ENCODE assay signal across 10 mouse cellular contexts in genomic region chr10:88591042-88591441, GRCm38 (mm10). TPM values are rescaled to one million over a fixed set of nuclear protein-coding genes. Genes with fewer than 3 reads are reported as not detected.
DNase-seq lines count a peak whose midpoint lies in the region; ATAC-seq lines count a peak whose summit lies in the region.
"Had no signal": no experiment of that assay in that cellular context is flagged by ENCODE, and none has a peak within 500 bp of the region (broad histone marks: within the 10 kb centered on the region; RNA-seq: fewer than 3 reads in every experiment).

No protein-coding gene starts in this region.

- WGBS in heart, embryonic 11.5 days (ENCODE audit: insufficient replicate concordance) = 67% methylated on average over 12 of the region's 12 CpGs
- WGBS in liver, embryonic 11.5 days = 75% methylated on average over 12 of the region's 12 CpGs

- peak; percentile 57 for DNase-seq in heart, adult 18-20 months
- peak; percentile 56 for DNase-seq in adipocyte (ENCODE audit: low spot score)
- DNase-seq in cerebellum, postnatal 25 days = peak; percentile 61 to 69
- peak; percentile 42 to 81 for DNase-seq in layer of hippocampus, postnatal 14 days (ENCODE audit: low spot score in 2 of 2)
- no peak for DNase-seq in kidney, adult 18-20 months
- no peak for DNase-seq in urinary bladder, adult 2 months (ENCODE audit: low spot score)
- no peak for DNase-seq in liver, embryonic 11.5 days (ENCODE audit: low spot score)

- H3K4me2 ChIP-seq in heart, embryonic 11.5 days = no peak overlapping the region
- no peak overlapping the region for H3K4me2 ChIP-seq in liver, embryonic 11.5 days
- H3K4me2 ChIP-seq: midbrain, embryonic 12.5 days had no signal

- no peak overlapping the region for H3K9ac ChIP-seq in heart, embryonic 11.5 days (ENCODE audit: low read depth, low read length)
- no peak overlapping the region for H3K9ac ChIP-seq in liver, embryonic 11.5 days (ENCODE audit: low read depth, low read length)
- H3K9ac ChIP-seq: midbrain, embryonic 12.5 days had no signal

- no peak for ATAC-seq in heart, embryonic 11.5 days (replicated peaks; ENCODE audit: insufficient number of reproducible peaks, low FRiP score, low TSS enrichment)
- no peak for ATAC-seq in liver, embryonic 11.5 days (replicated peaks; ENCODE audit: low FRiP score)

- H3K27me3 ChIP-seq in heart, embryonic 11.5 days (ENCODE audit: control insufficient read depth, insufficient read depth, low read length) = no peaks in the 10 kb centered on the region
- no peaks in the 10 kb centered on the region for H3K27me3 ChIP-seq in liver, embryonic 11.5 days (replicated peaks; ENCODE audit: control insufficient read depth, insufficient read depth, low read length)
- H3K27me3 ChIP-seq: midbrain, embryonic 12.5 days had no signal

- no peaks in the 10 kb centered on the region for H3K9me3 ChIP-seq in heart, embryonic 11.5 days (replicated peaks; ENCODE audit: control insufficient read depth, low read length)
- no peaks in the 10 kb centered on the region for H3K9me3 ChIP-seq in liver, embryonic 11.5 days (ENCODE audit: control insufficient read depth, low read length)
- H3K9me3 ChIP-seq: midbrain, embryonic 12.5 days had no signal

- no peak overlapping the region for H3K27ac ChIP-seq in heart, embryonic 11.5 days (ENCODE audit: low read depth, low read length)
- no peak overlapping the region for H3K27ac ChIP-seq in liver, embryonic 11.5 days (ENCODE audit: low read depth, low read length)
- H3K27ac ChIP-seq: kidney, postnatal 0 days; midbrain, embryonic 12.5 days had no signal

- H3K4me1 ChIP-seq in heart, embryonic 11.5 days (ENCODE audit: control insufficient read depth, insufficient read depth, low read length) = no peaks in the 10 kb centered on the region
- H3K4me1 ChIP-seq in liver, embryonic 11.5 days (replicated peaks; ENCODE audit: control insufficient read depth, insufficient read depth, low read length) = no peaks in the 10 kb centered on the region
- H3K4me1 ChIP-seq: midbrain, embryonic 12.5 days had no signal

- H3K4me3 ChIP-seq in heart, embryonic 11.5 days (ENCODE audit: low read depth, low read length) = no peak overlapping the region
- no peak overlapping the region for H3K4me3 ChIP-seq in liver, embryonic 11.5 days (ENCODE audit: low read depth, low read length)
- H3K4me3 ChIP-seq: midbrain, embryonic 12.5 days had no signal

- no peaks in the 10 kb centered on the region for H3K36me3 ChIP-seq in heart, embryonic 11.5 days (ENCODE audit: control insufficient read depth, insufficient read depth, low read length)
- no peaks in the 10 kb centered on the region for H3K36me3 ChIP-seq in liver, embryonic 11.5 days (ENCODE audit: control insufficient read depth, insufficient read depth, low read length)
- H3K36me3 ChIP-seq: midbrain, embryonic 12.5 days had no signal

RNA-seq across cellular contexts. Expression of gene Mybpc1, which starts 13.9 kb away (rescaled TPM):
- under 1 TPM; 0.37 to 0.75 TPM for total RNA-seq in heart, adult 18-20 months (2021)
- 6.6 and 9.3 TPM in 2 replicates for polyA plus RNA-seq in heart, embryonic 11.5 days (2014; fragmentation: Nextera tagmentation; extraction: Ambion mirVana)
- 1 to 10 TPM; 1.4 to 2.1 TPM for total RNA-seq in layer of hippocampus, postnatal 14 days (2021)
- polyA plus RNA-seq in urinary bladder, adult 2 months (2012; rRNA removed) = 0.77 and 0.99 TPM in 2 replicates
- polyA plus RNA-seq in liver, embryonic 11.5 days (2014; fragmentation: Nextera tagmentation; extraction: Ambion mirVana) = 0.10 and 1.1 TPM in 2 replicates

Comparison
In these comparisons a context has a peak if more than half of its experiments do, and no peak if none do; other contexts are left out.
1. DNase-seq: peak in heart, adult 18-20 months (2 of 2), adipocyte (single experiment), cerebellum, postnatal 25 days (2 of 2) and layer of hippocampus, postnatal 14 days (2 of 2); none in kidney, adult 18-20 months (single experiment), urinary bladder, adult 2 months (single experiment) and liver, embryonic 11.5 days (single experiment).